Mouse (Mus musculus) neural tube, embryonic 15.5 days (tissue): ENCODE measurements at regions not wholly inside any gene's neighbourhood (a gene's known extent, or its start where the extent isn't known, plus 50 kb on each side); places are given as distances from the start of the nearest gene placed in this dataset.

Source experiments
- ATAC-seq: fragments of 200-750 bp; cut with Nextera tagmentation; 2 replicates; pipeline ENCODE4 v1.8.0; 2017; ENCODE audit warnings: mild to moderate bottlenecking, moderate TSS enrichment, moderate library complexity; ENCODE audit not compliant: low FRiP score
- H3K27ac ChIP-seq: fragments of 300-500 bp; sonication (generic); replicated peaks from 2 replicates; pipeline ENCODE4 v1.5.1; 2015; ENCODE audit warnings: mild to moderate bottlenecking, inconsistent platforms
- H3K27me3 ChIP-seq: fragments of 300-500 bp; sonication (generic); replicated peaks from 2 replicates; pipeline ENCODE4 v1.6.1; 2015; ENCODE audit warnings: inconsistent platforms
- H3K36me3 ChIP-seq: fragments of 300-500 bp; sonication (generic); 2 replicates; pipeline ENCODE4 v1.6.1; 2015; ENCODE audit warnings: inconsistent platforms
- H3K4me1 ChIP-seq: fragments of 300-500 bp; sonication (generic); 2 replicates; pipeline ENCODE4 v1.6.1; 2015; ENCODE audit warnings: inconsistent platforms
- H3K4me2 ChIP-seq: fragments of 300-500 bp; sonication (generic); 2 replicates; pipeline ENCODE4 v1.6.1; 2015; ENCODE audit warnings: inconsistent platforms, mild to moderate bottlenecking, moderate library complexity
- H3K4me3 ChIP-seq: fragments of 300-500 bp; sonication (generic); replicated peaks from 2 replicates; pipeline ENCODE4 v1.5.1; 2015; ENCODE audit warnings: mild to moderate bottlenecking, inconsistent platforms
- H3K9ac ChIP-seq: fragments of 300-500 bp; sonication (generic); replicated peaks from 2 replicates; pipeline ENCODE4 v1.6.1; 2015; ENCODE audit warnings: mild to moderate bottlenecking, inconsistent platforms
- H3K9me3 ChIP-seq: fragments of 300-500 bp; sonication (generic); replicated peaks from 2 replicates; pipeline ENCODE4 v1.6.1; 2016; ENCODE audit warnings: inconsistent platforms
- WGBS: fragments of 180-500 bp; shearing (Covaris S2); methylation state at CpG from one replicate; pipeline ENCODE4 v1.1.7; 2015; ENCODE audit warnings: mixed read lengths; 5-methylcytosine and 5-hydroxymethylcytosine counted together

GRCm38 (mm10) chr1:76276148-76276547 is 730.1 kb downstream of the Slc4a3 start:
- no peak for ATAC-seq

GRCm38 (mm10) chr1:76276624-76277023 is 730.6 kb downstream of the Slc4a3 start:
- Histone ChIP-seq H3K4me1 (peaks cover 4% of the 10 kb centered on the region; the same call in 1 of the 2 replicates), H3K36me3 (no peaks in the 10 kb centered on the region), H3K27me3 (no peaks in the 10 kb centered on the region), H3K27ac (no peak overlapping the region), H3K4me2 (no peak overlapping the region), H3K4me3 (no peak overlapping the region), H3K9me3 (no peaks in the 10 kb centered on the region), H3K9ac (no peak overlapping the region)
- 21% methylated on average over 3 of the region's 3 CpGs for WGBS
- ATAC-seq: no peak

More at GRCm38 (mm10) chr1:76276148-76276547, 730.1 kb downstream of the Slc4a3 start:
- Histone ChIP-seq H3K9me3 (no peaks in the 10 kb centered on the region), H3K4me3 (no peak overlapping the region), H3K27ac (no peak overlapping the region), H3K36me3 (no peaks in the 10 kb centered on the region), H3K27me3 (no peaks in the 10 kb centered on the region), H3K4me2 (no peak overlapping the region), H3K9ac (no peak overlapping the region), H3K4me1 (peaks cover 4% of the 10 kb centered on the region; the same call in 1 of the 2 replicates)
- 33% methylated on average over 7 of the region's 7 CpGs for WGBS

GRCm38 (mm10) chr1:76283322-76283721 is 737.3 kb downstream of the Slc4a3 start:
- Histone ChIP-seq H3K4me3 (no peak overlapping the region), H3K4me2 (no peak overlapping the region), H3K4me1 (peaks cover 6% of the 10 kb centered on the region; the same call in 1 of the 2 replicates), H3K9ac (no peak overlapping the region), H3K9me3 (no peaks in the 10 kb centered on the region), H3K27ac (no peak overlapping the region), H3K36me3 (no peaks in the 10 kb centered on the region), H3K27me3 (no peaks in the 10 kb centered on the region)
- no peak for ATAC-seq
- WGBS: 33% methylated on average over 3 of the region's 3 CpGs

- no peaks in the 10 kb centered on the region for H3K36me3 ChIP-seq
- no peaks in the 10 kb centered on the region for H3K27me3 ChIP-seq
- no peak overlapping the region for H3K4me3 ChIP-seq
- no peaks in the 10 kb centered on the region for H3K9me3 ChIP-seq
- ATAC-seq: no peak
- no peak overlapping the region for H3K4me2 ChIP-seq
- H3K27ac ChIP-seq: no peak overlapping the region
- no peak overlapping the region for H3K9ac ChIP-seq
- no peaks in the 10 kb centered on the region for H3K4me1 ChIP-seq
- 89% methylated on average over 4 of the region's 4 CpGs for WGBS
Observed at GRCm38 (mm10) chr1:76322943-76323559, 777.0 kb downstream of the Slc4a3 start.

- Histone ChIP-seq H3K27ac (no peak overlapping the region), H3K27me3 (no peaks in the 10 kb centered on the region), H3K4me1 (no peaks in the 10 kb centered on the region), H3K36me3 (no peaks in the 10 kb centered on the region), H3K9me3 (no peaks in the 10 kb centered on the region), H3K4me3 (no peak overlapping the region), H3K9ac (no peak overlapping the region), H3K4me2 (no peak overlapping the region)
- no peak for ATAC-seq
- 90% methylated on average over 4 of the region's 4 CpGs for WGBS
Observed at GRCm38 (mm10) chr1:76323592-76323991, 777.5 kb downstream of the Slc4a3 start.

GRCm38 (mm10) chr1:76336011-76336410 is 789.9 kb downstream of the Slc4a3 start:
- H3K9me3 ChIP-seq: no peaks in the 10 kb centered on the region
- H3K4me2 ChIP-seq: no peak overlapping the region
- H3K4me3 ChIP-seq: no peak overlapping the region
- H3K36me3 ChIP-seq: no peaks in the 10 kb centered on the region
- no peaks in the 10 kb centered on the region for H3K27me3 ChIP-seq
- no peak overlapping the region for H3K9ac ChIP-seq
- H3K27ac ChIP-seq: no peak overlapping the region
- no peak for ATAC-seq
- H3K4me1 ChIP-seq: no peaks in the 10 kb centered on the region

- WGBS: 64% methylated on average over 8 of the region's 8 CpGs
- Histone ChIP-seq H3K4me1 (no peaks in the 10 kb centered on the region), H3K4me2 (no peak overlapping the region), H3K27ac (no peak overlapping the region), H3K4me3 (no peak overlapping the region), H3K36me3 (no peaks in the 10 kb centered on the region), H3K9me3 (no peaks in the 10 kb centered on the region), H3K27me3 (no peaks in the 10 kb centered on the region), H3K9ac (no peak overlapping the region)
- ATAC-seq: no peak
Observed at GRCm38 (mm10) chr1:76362106-76362505, 816.0 kb downstream of the Slc4a3 start.

- no peaks in the 10 kb centered on the region for H3K4me1 ChIP-seq
- H3K4me2 ChIP-seq: no peak overlapping the region
- no peak for ATAC-seq
- WGBS: 77% methylated on average over 2 of the region's 2 CpGs
- no peaks in the 10 kb centered on the region for H3K27me3 ChIP-seq
- no peaks in the 10 kb centered on the region for H3K36me3 ChIP-seq
- no peaks in the 10 kb centered on the region for H3K9me3 ChIP-seq
- H3K9ac ChIP-seq: no peak overlapping the region
- H3K4me3 ChIP-seq: no peak overlapping the region
- no peak overlapping the region for H3K27ac ChIP-seq
Observed at GRCm38 (mm10) chr1:76373931-76374330, 827.9 kb downstream of the Slc4a3 start.

- Histone ChIP-seq H3K4me3 (no peak overlapping the region), H3K9ac (no peak overlapping the region), H3K36me3 (no peaks in the 10 kb centered on the region), H3K9me3 (no peaks in the 10 kb centered on the region), H3K4me1 (no peaks in the 10 kb centered on the region), H3K27ac (no peak overlapping the region), H3K27me3 (no peaks in the 10 kb centered on the region), H3K4me2 (no peak overlapping the region)
- 89% methylated on average over 3 of the region's 3 CpGs for WGBS
- no peak for ATAC-seq
Observed at GRCm38 (mm10) chr1:76378154-76378553, 832.1 kb downstream of the Slc4a3 start.

GRCm38 (mm10) chr1:76392536-76392935 is 846.5 kb downstream of the Slc4a3 start:
- no peak overlapping the region for H3K4me2 ChIP-seq
- H3K4me1 ChIP-seq: 0 out of 2 replicates have a peak, but pooled peaks cover 2% of the 10 kb centered on the region
- no peaks in the 10 kb centered on the region for H3K9me3 ChIP-seq
- no peaks in the 10 kb centered on the region for H3K27me3 ChIP-seq
- no peak overlapping the region for H3K9ac ChIP-seq
- H3K4me3 ChIP-seq: no peak overlapping the region
- no peak overlapping the region for H3K27ac ChIP-seq
- no peak for ATAC-seq
- H3K36me3 ChIP-seq: no peaks in the 10 kb centered on the region
- 39% methylated on average over 6 of the region's 6 CpGs for WGBS

GRCm38 (mm10) chr1:76394038-76394437 is 848.0 kb downstream of the Slc4a3 start:
- Histone ChIP-seq H3K27me3 (no peaks in the 10 kb centered on the region), H3K9ac (no peak overlapping the region), H3K36me3 (no peaks in the 10 kb centered on the region), H3K4me3 (no peak overlapping the region), H3K27ac (no peak overlapping the region), H3K4me1 (0 out of 2 replicates have a peak, but pooled peaks cover 2% of the 10 kb centered on the region), H3K4me2 (no peak overlapping the region), H3K9me3 (no peaks in the 10 kb centered on the region)
- WGBS: 86% methylated on average over 8 of the region's 8 CpGs
- ATAC-seq: no peak

- Histone ChIP-seq H3K4me3 (no peak overlapping the region), H3K4me2 (no peak overlapping the region), H3K27ac (no peak overlapping the region), H3K36me3 (no peaks in the 10 kb centered on the region), H3K9me3 (no peaks in the 10 kb centered on the region), H3K9ac (no peak overlapping the region), H3K4me1 (no peaks in the 10 kb centered on the region), H3K27me3 (no peaks in the 10 kb centered on the region)
- WGBS: 77% methylated on average over 2 of the region's 2 CpGs
- ATAC-seq: no peak
Observed at GRCm38 (mm10) chr1:76402854-76403253, 856.8 kb downstream of the Slc4a3 start.
